Mouse (Mus musculus) thymus, adult 2 months (tissue): ENCODE measurements at regions not wholly inside any gene's neighbourhood (a gene's known extent, or its start where the extent isn't known, plus 50 kb on each side); places are given as distances from the start of the nearest gene placed in this dataset.

Source experiments
- CTCF ChIP-seq: fragments of 200-500 bp; IDR thresholded peaks from 2 replicates; pipeline ENCODE4 v1.5.1; 2012; ENCODE audit warnings: mild to moderate bottlenecking, control low read depth, low read length, moderate library complexity, borderline replicate concordance; ENCODE audit not compliant: control insufficient read depth, poor library complexity, insufficient read depth; ENCODE audit errors: extremely low read depth
- POLR2A ChIP-seq: fragments of 200-500 bp; IDR thresholded peaks from 2 replicates; pipeline ENCODE4 v1.6.1; 2012; ENCODE audit warnings: mild to moderate bottlenecking, low read length, control low read depth, moderate library complexity; ENCODE audit not compliant: control insufficient read depth, poor library complexity, insufficient read depth; ENCODE audit errors: extremely low read depth

GRCm38 (mm10) chr14:48013431-48013830 is 107.2 kb upstream of the Peli2 start:
- TF ChIP-seq POLR2A (no peak), CTCF (no peak)
